ENCODE assay signal across 29 mouse cellular contexts in genomic region chr2:19292366-19292765, GRCm38 (mm10).
DNase-seq lines count a peak whose midpoint lies in the region; ATAC-seq lines count a peak whose summit lies in the region.
"Had no signal": no experiment of that assay in that cellular context is flagged by ENCODE, and none has a peak within 500 bp of the region (broad histone marks: within the 10 kb centered on the region; RNA-seq: fewer than 3 reads in every experiment).

No protein-coding gene starts in this region.

- WGBS in heart, embryonic 10.5 days: 46% methylated on average over 3 of the region's 3 CpGs
- WGBS in kidney, embryonic 16.5 days: 42% methylated on average over 3 of the region's 3 CpGs

- no peaks in the 10 kb centered on the region for H3K36me3 ChIP-seq in heart, embryonic 10.5 days
- H3K36me3 ChIP-seq in kidney, embryonic 16.5 days (ENCODE audit: insufficient read depth, low read length): no peaks in the 10 kb centered on the region
- H3K36me3 ChIP-seq: embryonic facial prominence, embryonic 13.5 days; embryonic facial prominence, embryonic 15.5 days; forebrain, embryonic 10.5 days; forebrain, embryonic 12.5 days; G1E had no signal

- DNase-seq in heart, adult 11 months: peak; percentile 73
- no peak for DNase-seq in heart, embryonic 10.5 days (ENCODE audit: low spot score)
- DNase-seq in ES-CJ7 (ENCODE audit: low read depth, low spot score): peak; percentile 77
- peak; percentile 71 for DNase-seq in R1 (ENCODE audit: low read depth, low spot score)
- peak; percentile 80 for DNase-seq in ZHBTc4 (ENCODE audit: low read depth, low spot score)
- no peak for DNase-seq in lung, adult 18-20 months
- DNase-seq: adrenal gland, adult 2 months; adrenal gland, postnatal 10 days; adrenal gland, postnatal 25 days; B cell, adult 2 months; cerebellum, adult 11 months; cerebellum, adult 18-20 months; cerebellum, adult 8-10 months; cerebellum, adult 9-11 months; cerebellum, postnatal 14 days; cerebellum, postnatal 36 days; embryo, embryonic 11 days had no signal

- H3K9ac ChIP-seq in kidney, embryonic 16.5 days (replicated peaks; ENCODE audit: low read length): no peak overlapping the region
- H3K9ac ChIP-seq: embryonic facial prominence, embryonic 13.5 days; embryonic facial prominence, embryonic 15.5 days; forebrain, embryonic 12.5 days had no signal

- H3K27ac ChIP-seq in heart, embryonic 10.5 days: no peak overlapping the region
- no peak overlapping the region for H3K27ac ChIP-seq in kidney, embryonic 16.5 days (ENCODE audit: low read length)
- H3K27ac ChIP-seq: embryonic facial prominence, embryonic 13.5 days; embryonic facial prominence, embryonic 15.5 days; forebrain, embryonic 10.5 days; forebrain, embryonic 12.5 days had no signal

- no peak for ATAC-seq in kidney, embryonic 16.5 days (ENCODE audit: low FRiP score, low TSS enrichment)
- ATAC-seq: CD4-positive, CD25-positive, alpha-beta regulatory T cell, adult 4 months; forebrain, embryonic 14.5 days; forebrain, embryonic 16.5 days; Patski had no signal

- no peaks in the 10 kb centered on the region for H3K4me1 ChIP-seq in heart, embryonic 10.5 days
- no peaks in the 10 kb centered on the region for H3K4me1 ChIP-seq in kidney, embryonic 16.5 days (ENCODE audit: insufficient read depth, low read length)
- H3K4me1 ChIP-seq: embryonic facial prominence, embryonic 13.5 days; embryonic facial prominence, embryonic 15.5 days; forebrain, embryonic 10.5 days; forebrain, embryonic 12.5 days had no signal

- H3K27me3 ChIP-seq in heart, embryonic 10.5 days (ENCODE audit: insufficient read depth, poor library complexity, severe bottlenecking): no peaks in the 10 kb centered on the region
- H3K27me3 ChIP-seq in kidney, embryonic 16.5 days (ENCODE audit: insufficient read depth, low read length): no peaks in the 10 kb centered on the region
- H3K27me3 ChIP-seq: CH12.LX; embryonic facial prominence, embryonic 13.5 days; embryonic facial prominence, embryonic 15.5 days; forebrain, embryonic 12.5 days had no signal

- no peak overlapping the region for H3K4me3 ChIP-seq in heart, embryonic 10.5 days
- H3K4me3 ChIP-seq in kidney, embryonic 16.5 days (ENCODE audit: low read length): no peak overlapping the region
- H3K4me3 ChIP-seq: embryonic facial prominence, embryonic 13.5 days; embryonic facial prominence, embryonic 15.5 days; erythroblast, embryonic 14.5 days; forebrain, embryonic 10.5 days; forebrain, embryonic 12.5 days had no signal

- no peak overlapping the region for H3K4me2 ChIP-seq in kidney, embryonic 16.5 days (replicated peaks; ENCODE audit: low read depth, low read length)
- H3K4me2 ChIP-seq: embryonic facial prominence, embryonic 13.5 days; embryonic facial prominence, embryonic 15.5 days; forebrain, embryonic 12.5 days had no signal

- H3K9me3 ChIP-seq in heart, embryonic 10.5 days: no peaks in the 10 kb centered on the region
- no peaks in the 10 kb centered on the region for H3K9me3 ChIP-seq in kidney, embryonic 16.5 days (ENCODE audit: low read length)
- H3K9me3 ChIP-seq: embryonic facial prominence, embryonic 13.5 days; embryonic facial prominence, embryonic 15.5 days; forebrain, embryonic 10.5 days; forebrain, embryonic 12.5 days; G1E had no signal

Comparison
In these comparisons a context has a peak if more than half of its experiments do, and no peak if none do; other contexts are left out.
1. DNase-seq: peak in heart, adult 11 months (single experiment), ES-CJ7 (single experiment), R1 (single experiment) and ZHBTc4 (single experiment); none in heart, embryonic 10.5 days (single experiment) and lung, adult 18-20 months (0 of 2).